Mouse (Mus musculus) small intestine, adult 2 months (tissue): ENCODE data around the gene Hmox2.

Experiments used
- CTCF ChIP-seq: fragments of 200-500 bp; IDR thresholded peaks from 2 replicates; pipeline ENCODE4 v1.5.1; 2012; ENCODE audit warnings: low read depth, mild to moderate bottlenecking, control low read depth, inconsistent platforms, low read length, moderate library complexity, mixed read lengths; ENCODE audit not compliant: insufficient replicate concordance, insufficient read length; ENCODE audit errors: extremely low read depth
- POLR2A ChIP-seq: fragments of 200-500 bp; IDR thresholded peaks from 2 replicates; pipeline ENCODE4 v1.6.1; 2012; ENCODE audit warnings: low read depth, mild to moderate bottlenecking, control low read depth, inconsistent platforms, low read length, moderate library complexity

- TF ChIP-seq CTCF (no peak), POLR2A (no peak)
These were observed 55.5 kb downstream of the Hmox2 start for GRCm38 (mm10) chr16:4781524-4782196.
